Mouse (Mus musculus) granulocyte monocyte progenitor cell, adult 5-6 weeks (primary cell): ENCODE data around the gene Neu1. TPM values are rescaled to one million over a fixed set of nuclear protein-coding genes. Genes with fewer than 3 reads are reported as not detected.

Experiments used
- ATAC-seq: replicated peaks from 2 replicates; pipeline ENCODE4 v1.8.0; 2016; ENCODE audit warnings: mild to moderate bottlenecking, moderate TSS enrichment, inconsistent platforms; ENCODE audit not compliant: poor library complexity, severe bottlenecking
- total RNA-seq, 2 experiments: library from RNA; stranded (forward) in 1 of 2; stranded (reverse) in 1 of 2; fragments of 200-712, 200-1000 nt in 1 of 2; fragments of >200 nt in 1 of 2; fragmentation: Nextera tagmentation in 1 of 2; gene quantifications; 2 replicates each; pipeline ENCODE4 v1.2.3; 2014 to 2017

The Neu1 gene
- total RNA-seq (2014; fragmentation: Nextera tagmentation) (30.3 and 35.3 TPM in 2 replicates), total RNA-seq (2017) (27.0 and 32.4 TPM in 2 replicates)

DNA sequence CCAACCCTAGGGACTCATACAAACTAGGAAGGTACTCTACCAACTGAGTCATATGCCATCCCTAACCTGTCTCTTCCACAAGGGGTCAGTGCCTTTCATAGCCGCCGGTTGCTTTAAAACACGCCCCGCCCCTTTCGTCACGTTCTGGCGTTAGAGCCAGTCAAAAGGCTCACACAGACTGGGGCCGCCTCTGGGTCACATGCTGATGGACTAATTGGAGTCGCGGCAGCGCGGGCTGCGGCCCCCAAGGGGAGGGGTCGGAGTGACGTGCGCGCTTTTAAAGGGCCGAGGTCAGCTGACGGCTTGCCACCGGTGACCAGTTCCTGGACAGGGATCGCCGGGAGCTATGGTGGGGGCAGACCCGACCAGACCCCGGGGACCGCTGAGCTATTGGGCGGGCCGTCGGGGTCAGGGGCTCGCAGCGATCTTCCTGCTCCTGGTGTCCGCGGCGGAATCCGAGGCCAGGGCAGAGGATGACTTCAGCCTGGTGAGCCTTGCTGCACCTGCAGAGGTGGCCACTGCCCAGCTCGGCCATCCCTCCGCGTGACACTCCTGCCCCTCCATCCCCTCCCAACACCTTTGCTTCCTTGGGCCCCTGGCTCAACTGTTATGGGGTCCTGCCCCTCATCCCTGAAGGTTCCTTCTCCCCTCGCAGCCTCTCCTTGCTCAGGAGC, at the start of gene Neu1:
TSS of gene Neu1 (plus strand) at position 193 of the 674 bp plus-strand sequence.
- ATAC-seq, result peak; percentile 91

DNA sequence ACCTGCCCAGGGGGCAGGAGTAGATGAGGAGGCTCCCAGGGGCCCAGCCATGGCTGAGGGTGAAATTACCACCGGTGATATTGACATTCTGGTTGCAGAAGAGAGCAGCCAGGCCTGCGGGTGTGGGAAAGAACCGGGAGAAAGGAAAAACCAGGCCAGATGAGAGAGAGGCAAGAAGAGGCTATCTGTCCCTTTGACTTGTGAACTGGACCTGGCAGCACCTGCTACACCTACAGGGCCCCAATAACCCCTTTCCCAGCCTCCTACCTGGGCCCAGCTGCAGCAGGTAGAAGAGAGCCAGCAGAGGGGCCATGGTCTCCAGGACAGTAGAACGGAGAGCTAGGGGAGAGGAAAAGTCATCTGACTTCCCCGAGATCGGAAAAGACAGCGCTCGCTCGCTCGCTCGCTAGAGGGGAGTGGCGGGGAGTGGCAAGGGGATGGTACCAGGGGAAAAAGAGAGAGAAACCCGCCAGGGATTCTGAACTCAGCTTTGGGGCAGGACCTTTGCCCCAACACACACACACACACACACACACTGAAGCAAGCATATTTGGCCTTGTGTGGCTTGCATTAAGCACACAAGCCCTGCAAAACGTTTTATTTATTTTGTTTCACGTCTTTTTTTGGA, 49.3 kb upstream of the Neu1 start, which contains the start of gene Gm20547:
TSS of gene Gm20547 (minus strand) at position 360 of the 628 bp plus-strand sequence.
- ATAC-seq, result no peak

DNA sequence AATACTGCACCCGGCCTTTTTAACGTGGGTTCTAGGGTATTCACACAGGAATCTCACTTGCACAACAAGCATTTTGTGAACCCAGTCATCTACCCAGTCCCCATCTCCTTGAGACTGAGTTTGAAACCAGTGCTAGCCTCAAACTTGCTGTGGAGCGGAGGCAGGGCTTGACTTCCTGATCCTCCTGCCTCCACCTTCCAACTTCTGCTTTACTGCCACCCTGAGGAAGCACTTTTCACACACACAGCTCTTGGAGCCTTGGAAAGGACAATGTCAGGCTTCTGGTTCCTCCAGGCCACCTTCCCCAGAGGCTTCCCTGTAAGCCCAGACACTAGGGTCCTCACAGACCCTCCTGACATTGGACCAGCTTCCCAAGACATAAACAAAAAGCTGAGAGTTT, 47.7 kb upstream of the Neu1 start:
- ATAC-seq, result peak; percentile 80

DNA sequence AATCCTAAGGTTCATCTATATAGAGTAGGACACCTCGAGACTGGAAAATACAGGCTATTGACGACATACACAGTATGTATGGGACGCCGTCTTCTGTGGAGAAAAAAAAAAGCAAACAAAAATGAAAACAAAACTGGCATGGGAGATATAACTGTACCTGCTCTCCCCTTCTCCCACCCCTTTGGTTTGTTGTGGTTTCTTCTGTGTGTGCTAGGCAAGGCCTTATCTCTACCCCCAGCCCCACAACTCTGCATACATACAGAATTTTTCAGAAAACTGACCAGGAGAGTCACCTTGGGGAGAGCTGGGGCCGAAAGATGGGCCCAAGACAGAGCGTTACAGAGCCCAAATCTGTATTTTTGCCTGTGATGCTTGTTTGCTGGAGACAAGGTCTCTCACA, 46.3 kb upstream of the Neu1 start:
- ATAC-seq, result no peak

DNA sequence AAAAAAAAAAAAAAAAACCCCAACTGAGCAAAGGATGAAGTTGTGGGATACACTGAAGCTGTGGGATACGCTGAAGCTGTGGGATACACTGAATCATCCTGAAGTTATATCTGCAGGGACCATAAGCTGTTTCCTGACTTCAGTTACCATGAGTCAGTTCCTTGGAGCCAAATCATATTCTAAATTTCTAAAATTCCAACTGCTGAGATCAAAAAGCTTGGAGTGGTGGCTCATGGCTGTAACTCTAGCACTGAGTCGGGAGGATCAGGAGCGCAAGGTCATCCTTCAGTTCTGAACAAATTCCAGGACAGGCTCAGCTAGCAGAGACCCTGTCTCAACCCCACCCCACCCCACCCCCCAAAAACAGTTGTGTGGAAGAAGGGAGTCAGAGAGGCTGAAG, 45.4 kb upstream of the Neu1 start:
- no peak for ATAC-seq

DNA sequence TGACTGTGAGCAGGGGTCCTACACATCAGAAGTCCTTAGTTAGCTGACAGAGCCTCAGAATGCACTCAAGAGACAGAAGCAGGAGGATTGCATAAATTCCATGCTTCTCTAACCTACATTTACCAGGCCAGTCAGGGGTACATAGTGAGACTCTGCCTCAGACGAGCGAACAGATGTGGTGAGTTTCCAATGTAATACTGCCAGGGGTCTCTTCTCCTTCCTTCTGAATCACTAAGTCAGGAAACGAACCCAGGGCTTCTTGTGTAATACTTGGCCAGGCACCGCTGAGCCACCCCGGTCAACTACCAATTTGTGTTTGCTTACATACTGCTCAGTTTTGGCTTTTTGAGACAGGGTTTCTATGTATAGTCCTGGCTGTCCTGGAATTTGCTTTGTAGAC, 43.1 kb upstream of the Neu1 start:
- peak; percentile 74 for ATAC-seq

DNA sequence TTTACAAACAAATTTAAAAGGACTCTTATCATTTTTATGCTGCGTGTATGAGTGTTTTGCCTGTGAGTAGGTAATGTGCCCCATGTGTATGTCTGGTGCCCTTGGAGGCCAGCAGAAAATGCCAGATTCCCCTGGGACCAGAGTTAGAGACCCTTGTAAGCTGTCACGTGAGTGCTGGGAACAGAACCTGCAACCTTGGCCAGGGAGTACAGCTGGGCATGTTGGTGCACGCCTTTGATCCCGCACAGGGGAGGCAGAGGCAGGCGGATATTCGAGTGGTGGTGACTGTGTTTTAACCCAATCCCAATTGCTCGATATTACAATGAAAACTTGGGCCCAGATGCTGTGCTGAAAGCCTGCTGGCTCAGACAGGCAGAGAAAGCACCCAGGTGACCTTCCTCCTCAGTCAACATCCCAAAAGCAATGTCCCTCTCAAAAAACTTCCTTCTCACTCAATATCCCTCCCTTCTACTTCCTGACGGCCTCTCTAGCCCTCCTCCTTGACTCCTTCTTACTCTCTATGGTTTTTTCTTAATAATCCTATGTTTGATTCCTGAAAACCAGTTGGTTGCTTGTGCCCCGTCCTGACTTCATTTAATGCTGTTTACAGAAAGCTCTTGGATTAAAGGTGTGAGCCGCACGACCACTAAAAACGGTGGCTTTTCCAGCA, 40.8 kb upstream of the Neu1 start:
- no peak for ATAC-seq

DNA sequence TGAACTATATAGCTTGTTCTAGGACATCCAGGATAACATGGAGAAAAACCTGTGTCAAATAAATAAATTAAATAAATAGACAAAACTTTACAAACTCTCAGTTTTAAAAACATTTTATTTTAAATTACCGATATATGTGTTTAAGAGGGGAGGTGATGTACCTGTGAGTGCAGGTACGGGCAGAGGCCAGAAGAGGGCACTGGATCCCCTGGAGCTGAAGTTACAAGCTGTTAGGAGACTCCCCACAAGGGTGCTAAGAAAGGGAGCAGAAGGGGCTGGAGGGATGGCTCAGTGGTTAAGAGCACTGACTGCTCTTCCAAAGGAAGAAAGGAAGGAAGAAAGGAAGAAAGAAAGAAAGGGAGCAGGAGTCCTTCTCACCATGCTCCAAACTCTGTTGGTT, 39.7 kb upstream of the Neu1 start:
- ATAC-seq, result no peak

DNA sequence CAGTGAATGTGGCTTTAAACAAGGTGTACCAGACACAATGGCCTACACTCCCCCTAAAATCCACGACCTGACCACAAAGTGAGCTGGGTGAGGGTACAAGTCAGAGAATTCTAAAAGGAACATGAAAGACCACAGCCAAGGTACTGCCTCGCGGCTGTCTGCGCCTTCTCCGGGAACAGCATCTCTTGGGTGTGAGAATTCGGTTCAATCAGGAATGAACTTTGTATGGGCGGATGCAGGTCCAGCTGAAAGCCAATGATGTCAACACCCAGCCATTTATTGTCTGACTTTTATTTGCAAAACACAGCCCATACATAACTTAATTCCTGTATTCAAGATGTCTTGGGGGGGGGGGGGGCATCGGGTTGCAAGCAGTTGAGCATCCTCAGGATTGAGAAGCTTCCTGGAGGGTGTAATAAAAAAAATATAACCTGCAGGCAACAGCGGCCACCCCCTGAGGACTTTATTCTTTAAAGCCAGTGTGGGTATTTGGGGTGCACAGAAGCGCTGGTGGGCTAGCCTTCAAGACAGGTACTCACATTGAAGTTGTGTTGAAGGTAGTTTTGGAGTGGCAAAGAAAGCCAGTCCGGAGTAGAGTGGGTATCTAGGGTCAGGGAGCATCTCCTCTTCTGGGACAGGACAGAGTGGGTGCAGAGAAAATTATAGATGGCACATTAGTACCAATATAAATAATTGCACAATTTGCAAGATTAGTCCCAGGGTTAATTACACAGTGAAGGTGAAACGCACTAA, 37.8 kb upstream of the Neu1 start:
- no peak for ATAC-seq

DNA sequence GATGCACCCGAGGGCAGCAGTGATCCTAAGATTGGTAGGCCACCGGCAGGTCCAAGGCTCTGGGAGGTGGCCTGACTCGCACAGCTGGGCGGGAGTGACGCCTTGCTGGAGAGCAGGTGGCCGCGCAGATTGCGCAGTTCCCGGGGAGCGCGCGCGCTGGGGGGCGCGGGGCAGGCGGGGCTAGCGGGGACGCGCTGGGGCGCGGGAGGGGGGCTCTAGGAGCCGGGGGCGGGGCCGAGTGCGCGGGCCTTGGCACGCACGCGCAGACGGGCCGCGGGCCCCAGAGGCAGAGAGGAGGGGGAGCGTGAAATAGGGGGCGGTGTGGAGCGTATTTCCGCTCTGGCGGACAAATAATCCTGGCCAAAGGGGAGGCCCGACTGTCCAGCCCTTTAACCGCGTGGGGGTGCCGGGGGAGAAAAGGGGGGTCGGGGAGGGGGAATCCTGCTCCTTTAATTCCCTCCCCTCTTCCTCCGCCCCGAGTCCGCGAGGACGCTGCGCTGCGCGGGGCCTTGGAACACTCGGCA, 36.9 kb upstream of the Neu1 start:
- peak; percentile 77 for ATAC-seq

DNA sequence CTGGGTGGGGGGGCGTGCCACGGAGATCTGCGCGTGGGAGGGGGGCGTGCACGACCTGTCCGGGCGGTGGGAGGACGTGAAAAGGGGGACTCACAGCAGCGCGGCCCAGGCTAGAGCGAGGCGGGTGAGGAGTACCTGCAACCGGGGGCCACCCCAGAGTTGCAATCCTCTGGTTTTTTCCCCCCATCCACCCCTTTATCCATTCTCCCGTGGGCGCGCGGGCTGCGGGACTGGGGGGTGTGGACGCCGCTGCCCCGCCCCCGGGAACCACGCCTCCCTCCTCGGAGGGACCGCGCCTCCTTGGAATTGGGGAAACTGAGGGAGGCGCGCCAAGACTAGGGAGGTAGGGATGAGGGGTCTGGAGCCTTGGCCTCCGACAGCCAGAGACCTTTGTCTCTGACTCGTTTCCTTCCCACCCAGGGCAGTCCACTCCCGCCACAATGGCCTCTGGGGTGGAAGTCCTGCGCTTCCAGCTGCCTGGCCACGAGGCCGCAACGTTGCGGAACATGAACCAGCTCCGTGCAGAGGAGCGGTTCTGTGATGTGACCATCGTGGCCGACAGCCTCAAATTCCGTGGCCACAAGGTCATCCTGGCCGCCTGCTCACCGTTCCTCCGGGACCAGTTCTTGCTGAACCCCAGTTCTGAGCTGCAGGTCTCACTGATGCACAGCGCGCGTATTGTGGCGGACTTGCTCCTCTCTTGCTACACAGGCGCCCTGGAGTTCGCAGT, 36.1 kb upstream of the Neu1 start:
- peak; percentile 18 for ATAC-seq

DNA sequence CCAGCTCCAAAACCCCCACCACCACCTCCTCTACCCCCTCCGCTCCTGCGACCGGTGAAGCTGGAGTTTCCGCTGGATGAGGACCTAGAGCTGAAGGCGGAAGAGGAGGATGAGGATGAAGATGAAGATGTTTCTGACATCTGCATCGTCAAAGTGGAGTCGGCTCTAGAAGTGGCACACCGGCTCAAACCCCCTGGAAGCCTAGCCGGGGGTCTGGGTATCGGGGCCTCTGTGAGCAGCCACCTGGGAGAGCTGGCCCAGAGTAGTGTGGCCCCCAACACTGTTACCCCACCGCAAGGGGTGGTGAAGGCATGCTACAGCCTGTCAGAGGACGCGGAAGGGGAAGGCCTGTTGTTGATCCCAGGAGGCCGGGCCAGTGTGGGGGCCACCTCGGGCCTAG, 35.3 kb upstream of the Neu1 start:
- ATAC-seq, result no peak

DNA sequence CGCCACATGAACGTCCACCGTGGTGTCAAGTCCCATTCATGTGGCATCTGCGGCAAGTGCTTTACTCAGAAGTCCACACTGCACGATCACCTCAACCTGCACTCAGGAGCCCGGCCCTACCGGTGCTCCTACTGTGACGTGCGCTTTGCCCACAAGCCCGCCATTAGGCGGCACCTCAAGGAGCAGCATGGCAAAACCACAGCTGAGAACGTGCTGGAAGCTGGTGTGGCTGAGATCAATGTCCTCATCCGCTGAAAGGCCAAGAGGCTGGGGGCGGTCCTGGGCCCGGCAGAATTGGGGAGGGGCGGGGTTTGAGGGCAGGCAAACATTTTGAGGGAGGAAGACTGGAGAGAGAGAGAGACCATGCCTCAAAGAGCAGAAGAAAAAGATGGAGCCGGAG, 34.7 kb upstream of the Neu1 start:
- no peak for ATAC-seq

DNA sequence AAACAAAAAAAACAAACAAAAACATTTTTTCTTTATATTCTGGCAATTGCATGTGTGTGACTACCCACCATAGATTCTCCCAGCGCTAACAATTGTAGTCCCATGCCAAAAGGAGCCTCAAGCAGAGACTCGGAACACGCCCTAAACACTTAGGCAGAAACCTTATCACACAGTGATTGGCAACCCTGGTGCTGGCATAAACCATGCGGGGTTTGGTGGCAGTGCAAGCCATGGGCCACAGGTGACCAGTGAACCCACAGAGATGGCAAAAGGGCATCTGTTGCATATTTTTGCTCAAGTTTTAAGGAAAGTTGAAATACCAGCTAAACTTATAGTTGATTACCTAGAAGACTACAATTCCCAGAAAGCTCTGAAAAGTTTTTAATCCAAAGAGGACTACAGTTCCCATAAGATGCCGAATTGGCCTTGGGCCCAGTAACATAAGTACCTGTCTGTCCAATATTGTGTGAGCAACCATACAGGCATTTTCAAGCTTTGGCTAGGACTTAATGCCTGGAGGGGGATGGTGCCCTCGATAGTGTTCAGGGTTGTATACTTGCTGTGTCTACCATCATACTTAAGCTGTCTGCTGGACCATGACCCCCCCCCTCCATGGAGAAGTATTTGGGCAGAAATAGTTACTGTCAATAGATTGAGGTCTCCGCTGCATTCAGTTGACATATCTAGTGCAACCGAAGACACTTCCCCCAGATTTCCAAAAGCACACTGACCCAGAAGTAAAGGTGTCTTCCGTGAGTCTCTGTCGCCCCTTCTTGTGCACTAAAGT, 33.5 kb upstream of the Neu1 start:
- no peak for ATAC-seq

DNA sequence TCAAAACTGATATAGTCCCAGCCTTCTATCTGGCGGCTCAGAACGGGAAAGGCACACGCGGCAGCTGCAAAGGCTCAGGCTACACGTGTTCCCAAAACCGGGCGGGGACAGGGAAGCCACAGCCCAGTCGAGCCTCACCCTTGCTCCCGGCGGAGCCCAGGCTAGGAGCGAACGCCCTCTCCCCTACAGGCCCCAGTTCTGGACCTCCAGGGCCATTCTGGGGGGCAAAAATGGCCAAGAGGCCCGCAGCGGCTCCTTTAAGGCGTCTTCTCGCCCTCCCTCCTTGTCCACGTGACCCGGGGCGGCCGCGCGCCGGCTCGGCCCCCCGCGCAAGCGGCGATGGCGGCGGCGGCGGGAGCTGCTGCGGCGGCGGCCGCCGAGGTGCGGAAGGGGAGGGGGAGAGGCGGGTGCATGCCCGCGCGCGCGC, 32.9 kb upstream of the Neu1 start, which contains the start of the genes C2 and Ehmt2:
TSS of gene C2 (minus strand) at position 106 of the 427 bp plus-strand sequence.
TSS of gene Ehmt2 (plus strand) at position 310 of the 427 bp plus-strand sequence.
- peak; percentile 16; the same call in 1 of the 2 replicates for ATAC-seq

DNA sequence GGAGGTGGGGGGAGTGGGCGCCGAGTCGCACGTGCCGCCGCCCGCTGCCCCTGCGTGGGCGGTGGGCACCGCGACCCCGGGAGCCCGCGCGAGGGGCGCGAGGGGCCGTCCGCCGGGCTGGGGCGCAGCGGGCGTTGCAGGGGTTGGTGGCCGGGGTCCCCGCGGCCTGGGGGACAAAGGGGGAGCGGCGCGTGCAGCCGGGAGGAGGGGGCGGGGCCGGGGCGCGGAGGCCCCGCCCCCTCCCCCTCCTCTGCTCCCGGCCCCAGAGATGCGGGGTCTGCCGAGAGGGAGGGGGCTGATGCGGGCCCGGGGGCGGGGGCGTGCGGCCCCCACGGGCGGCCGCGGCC, 32.4 kb upstream of the Neu1 start:
- no peak for ATAC-seq

DNA sequence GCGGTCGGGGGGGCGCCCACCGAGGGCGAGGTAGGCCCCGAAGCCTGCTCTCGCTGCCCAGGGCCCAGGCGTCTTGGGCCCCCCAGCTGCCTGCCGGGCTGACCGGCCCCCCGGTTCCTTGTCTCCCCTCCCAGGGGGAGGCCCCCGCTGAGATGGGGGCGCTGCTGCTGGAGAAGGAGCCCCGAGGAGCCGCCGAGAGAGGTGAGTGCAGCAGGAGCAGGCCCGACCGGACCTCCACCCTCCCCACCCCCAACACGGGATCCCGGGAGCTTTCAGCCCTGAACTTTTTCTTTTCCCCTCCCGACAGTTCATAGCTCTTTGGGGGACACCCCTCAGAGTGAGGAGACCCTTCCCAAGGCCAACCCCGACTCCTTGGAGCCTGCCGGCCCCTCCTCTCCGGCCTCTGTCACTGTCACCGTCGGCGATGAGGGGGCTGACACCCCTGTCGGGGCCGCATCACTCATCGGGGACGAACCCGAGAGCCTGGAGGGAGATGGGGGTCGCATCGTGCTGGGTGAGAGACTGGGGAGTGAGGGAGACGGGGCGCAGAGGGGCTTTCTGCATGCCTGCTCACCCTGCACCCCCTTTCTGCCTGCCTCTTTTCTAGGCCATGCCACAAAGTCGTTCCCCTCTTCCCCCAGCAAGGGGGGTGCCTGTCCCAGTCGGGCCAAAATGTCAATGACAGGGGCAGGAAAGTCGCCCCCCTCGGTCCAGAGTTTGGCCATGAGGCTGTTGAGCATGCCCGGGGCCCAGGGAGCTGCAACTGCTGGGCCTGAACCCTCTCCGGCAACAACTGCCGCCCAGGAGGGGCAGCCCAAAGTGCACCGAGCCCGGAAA, 31.8 kb upstream of the Neu1 start:
- ATAC-seq, result 0 out of 2 replicates have a peak, but pooled peaks have one; percentile 13

DNA sequence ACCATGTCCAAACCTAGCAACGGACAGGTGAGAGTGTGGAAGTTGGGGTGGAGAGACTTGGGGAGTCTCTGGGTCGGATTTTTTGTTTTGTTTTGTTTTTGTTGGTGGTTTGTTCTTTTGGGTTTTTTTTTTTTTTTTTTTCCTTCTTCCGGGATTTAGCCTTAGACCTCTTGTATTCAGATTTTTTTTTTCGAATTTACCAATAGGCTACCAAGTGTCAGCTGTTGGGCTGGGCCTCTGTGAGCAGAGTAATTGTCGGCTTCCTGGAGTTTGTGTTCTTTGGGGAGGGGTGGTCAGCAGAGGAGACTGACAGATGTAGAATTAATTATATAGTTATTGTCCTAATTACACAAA, 31.2 kb upstream of the Neu1 start:
- ATAC-seq, result no peak
